Mouse (Mus musculus) neural tube, embryonic 14.5 days (tissue): Measurements from ENCODE around the gene Evl. TPM values are rescaled to one million over a fixed set of nuclear protein-coding genes. Genes with fewer than 3 reads are reported as not detected.

Experiments used
- ATAC-seq: fragments of 200-750 bp; cut with Nextera tagmentation; 2 replicates; pipeline ENCODE4 v1.8.0; 2017; ENCODE audit warnings: low read depth, mild to moderate bottlenecking, moderate TSS enrichment, moderate library complexity
- H3K27ac ChIP-seq: fragments of 300-500 bp; sonication (generic); 2 replicates; pipeline ENCODE4 v1.5.1; 2014; ENCODE audit warnings: low read depth, mild to moderate bottlenecking, control low read depth, low read length, moderate library complexity, mixed read lengths
- H3K27me3 ChIP-seq: fragments of 300-500 bp; sonication (generic); 2 replicates; pipeline ENCODE4 v1.6.1; 2014; ENCODE audit warnings: low read length; ENCODE audit not compliant: control insufficient read depth, insufficient read depth
- H3K36me3 ChIP-seq: fragments of 300-500 bp; sonication (generic); 2 replicates; pipeline ENCODE4 v1.6.1; 2014; ENCODE audit warnings: low read length, mixed read lengths; ENCODE audit not compliant: control insufficient read depth, insufficient read depth
- H3K4me1 ChIP-seq: fragments of 300-500 bp; sonication (generic); 2 replicates; pipeline ENCODE4 v1.6.1; 2014; ENCODE audit warnings: low read length; ENCODE audit not compliant: control insufficient read depth, insufficient read depth
- H3K4me2 ChIP-seq: fragments of 300-500 bp; sonication (generic); 2 replicates; pipeline ENCODE4 v1.6.1; 2014; ENCODE audit warnings: mild to moderate bottlenecking, low read depth, low read length, control low read depth
- H3K4me3 ChIP-seq: fragments of 300-500 bp; sonication (generic); 2 replicates; pipeline ENCODE4 v1.5.1; 2014; ENCODE audit warnings: low read depth, low read length, control low read depth, mixed read lengths
- H3K9ac ChIP-seq: fragments of 300-500 bp; sonication (generic); replicated peaks from 2 replicates; pipeline ENCODE4 v1.6.1; 2014; ENCODE audit warnings: low read depth, mild to moderate bottlenecking, control low read depth, low read length, mixed read lengths
- H3K9me3 ChIP-seq: fragments of 300-500 bp; sonication (generic); 2 replicates; pipeline ENCODE4 v1.6.1; 2016; ENCODE audit warnings: low read length; ENCODE audit not compliant: control insufficient read depth
- WGBS: fragments of 180-500 bp; shearing (Covaris S2); extraction: QIAGEN DNeasy Blood & Tissue Kit; methylation state at CpG from one replicate; pipeline ENCODE4 v1.1.7; 2014; 5-methylcytosine and 5-hydroxymethylcytosine counted together
- microRNA counts: library from miRNA; unstranded; fragments of <30 nt; microRNA quantifications from one replicate; lab custom pipeline; 2016
- microRNA-seq: library from miRNA; unstranded; fragments of <30 nt; microRNA quantifications from one replicate; pipeline ENCODE4, GENCODE M21; 2016
- polyA plus RNA-seq: library from polyadenylated mRNA; unstranded; fragments of >200 nt; fragmentation: Nextera tagmentation; extraction: Ambion mirVana; gene quantifications from 2 replicates; pipeline ENCODE4 v1.2.1, GENCODE M21; 2014

Gene Evl
- polyA plus RNA-seq, 1 experiment from 2014 or later: 265 TPM

- Histone ChIP-seq H3K27me3 (no peaks in the 10 kb centered on the region), H3K4me3 (no peak overlapping the region), H3K9me3 (no peaks in the 10 kb centered on the region), H3K27ac (no peak overlapping the region), H3K4me1 (no peaks in the 10 kb centered on the region), H3K36me3 (no peaks in the 10 kb centered on the region), H3K9ac (no peak overlapping the region), H3K4me2 (no peak overlapping the region)
- ATAC-seq: no peak
- 92% methylated on average over 2 of the region's 2 CpGs for WGBS
Observed at GRCm38 (mm10) chr12:108734386-108734785, 179.9 kb downstream of the Evl start.

- no peak overlapping the region for H3K4me3 ChIP-seq
- no peaks in the 10 kb centered on the region for H3K36me3 ChIP-seq
- no peak for ATAC-seq
- 93% methylated on average over 7 of the region's 7 CpGs for WGBS
- no peaks in the 10 kb centered on the region for H3K4me1 ChIP-seq
- H3K27ac ChIP-seq: no peak overlapping the region
- no peaks in the 10 kb centered on the region for H3K27me3 ChIP-seq
- H3K9me3 ChIP-seq: no peaks in the 10 kb centered on the region
- H3K4me2 ChIP-seq: no peak overlapping the region
- H3K9ac ChIP-seq: no peak overlapping the region
Observed at GRCm38 (mm10) chr12:108737838-108738237, 183.3 kb downstream of the Evl start.

MicroRNAs within 50 kb of the gene (microRNA counts, 519-probe panel; counts per million panel counts)
- microRNA mmu-miR-342-3p (lab: Ali Mortazavi, UCI) (5,713 counts per million, percentile 81 among the panel's probes with 10 or more counts), microRNA mmu-miR-342-5p (lab: Ali Mortazavi, UCI) (2,508 counts per million, percentile 11 among the panel's probes with 10 or more counts)

Small RNA genes lying within 50 kb of the gene (microRNA-seq; reads per million reads assigned to microRNA genes)
- not detected for gene Gm23872
- 6,296 reads per million, percentile 94 among the genes with 10 or more reads in this experiment for gene Mir342

Other genes with a start within 250 kb of the Evl start
- 2.0 and 2.3 TPM in 2 replicates for gene Hhipl1, start 248.4 kb upstream of the Evl start, polyA plus RNA-seq
- 19.6 and 25.4 TPM in 2 replicates for gene Cyp46a1, start 220.3 kb upstream of the Evl start, polyA plus RNA-seq
- gene Eml1, start 183.8 kb upstream of the Evl start, polyA plus RNA-seq: 48.9 and 82.8 TPM in 2 replicates
- 3.0 and 3.4 TPM in 2 replicates for gene Degs2, start 147.6 kb downstream of the Evl start, polyA plus RNA-seq
- 14.9 and 15.2 TPM in 2 replicates for gene Yy1, start 238.3 kb downstream of the Evl start, polyA plus RNA-seq